Mouse (Mus musculus) liver, embryonic 14.5 days (tissue): ENCODE measurements at regions not wholly inside any gene's neighbourhood (a gene's known extent, or its start where the extent isn't known, plus 50 kb on each side); places are given as distances from the start of the nearest gene placed in this dataset.

Source experiments
- ATAC-seq: fragments of 200-750 bp; cut with Nextera tagmentation; 2 replicates; pipeline ENCODE4 v1.8.0; 2017; ENCODE audit warnings: moderate number of reproducible peaks, mild to moderate bottlenecking, moderate library complexity; ENCODE audit not compliant: insufficient read depth
- DNase-seq, 3 experiments: peaks; one replicate each; pipeline ENCODE4 v3.0.0-alpha.2; 2012 to 2013; ENCODE audit warnings: low read depth in 3 of 3, low spot score in 3 of 3
- H3K27ac ChIP-seq: fragments of 300-500 bp; sonication (generic); 2 replicates; pipeline ENCODE4 v1.5.1; 2014; ENCODE audit warnings: moderate library complexity, mild to moderate bottlenecking, control low read depth, inconsistent platforms
- H3K27me3 ChIP-seq: fragments of 300-500 bp; sonication (generic); 2 replicates; pipeline ENCODE4 v1.6.1; 2014; ENCODE audit warnings: mild to moderate bottlenecking, low read length, moderate library complexity; ENCODE audit not compliant: control insufficient read depth, insufficient read depth
- H3K36me3 ChIP-seq: fragments of 300-500 bp; sonication (generic); replicated peaks from 2 replicates; pipeline ENCODE4 v1.6.1; 2014; ENCODE audit warnings: low read depth; ENCODE audit not compliant: control insufficient read depth, insufficient read depth
- H3K4me1 ChIP-seq, 2 experiments: fragments of 200-500 bp in 1 of 2; fragments of 300-500 bp in 1 of 2; sonication (generic) in 1 of 2; replicated peaks; 2 replicates each; pipeline ENCODE4 v1.6.1; 2012 to 2014; ENCODE audit warnings: antibody characterized with exemption in 1 of 2, inconsistent platforms in 1 of 2, low read length in 1 of 2; ENCODE audit not compliant: control insufficient read depth in 2 of 2, insufficient read depth in 2 of 2
- H3K4me2 ChIP-seq: fragments of 300-500 bp; sonication (generic); 2 replicates; pipeline ENCODE4 v1.6.1; 2014; ENCODE audit warnings: low read depth, mild to moderate bottlenecking, control low read depth, moderate library complexity
- H3K4me3 ChIP-seq, 2 experiments: fragments of 200-500 bp in 1 of 2; fragments of 300-500 bp in 1 of 2; sonication (generic) in 1 of 2; 2 replicates each; pipeline ENCODE4 v1.5.1; 2012 to 2014; ENCODE audit warnings: low read depth in 2 of 2, low read length in 2 of 2, mild to moderate bottlenecking in 2 of 2, control low read depth in 1 of 2, inconsistent platforms in 1 of 2, moderate library complexity in 1 of 2; ENCODE audit not compliant: insufficient read depth in 1 of 2
- H3K9ac ChIP-seq: fragments of 300-500 bp; sonication (generic); replicated peaks from 2 replicates; pipeline ENCODE4 v1.6.1; 2014; ENCODE audit warnings: mild to moderate bottlenecking, control low read depth, moderate library complexity
- H3K9me3 ChIP-seq: fragments of 300-500 bp; sonication (generic); 2 replicates; pipeline ENCODE4 v1.6.1; 2016; ENCODE audit warnings: low read length, mixed read lengths; ENCODE audit not compliant: control insufficient read depth
- CTCF ChIP-seq: IDR thresholded peaks from 2 replicates; pipeline ENCODE4 v1.5.1; 2016; ENCODE audit warnings: antibody characterized with exemption, low read depth, control low read depth
- EP300 ChIP-seq: IDR thresholded peaks from 2 replicates; pipeline ENCODE4 v1.6.1; 2016; ENCODE audit warnings: antibody characterized with exemption, low read depth
- WGBS: fragments of 180-500 bp; shearing (Covaris S2); extraction: QIAGEN DNeasy Blood & Tissue Kit; methylation state at CpG from one replicate; pipeline ENCODE4 v1.1.7; 2014; ENCODE audit not compliant: insufficient replicate concordance; 5-methylcytosine and 5-hydroxymethylcytosine counted together

DNA sequence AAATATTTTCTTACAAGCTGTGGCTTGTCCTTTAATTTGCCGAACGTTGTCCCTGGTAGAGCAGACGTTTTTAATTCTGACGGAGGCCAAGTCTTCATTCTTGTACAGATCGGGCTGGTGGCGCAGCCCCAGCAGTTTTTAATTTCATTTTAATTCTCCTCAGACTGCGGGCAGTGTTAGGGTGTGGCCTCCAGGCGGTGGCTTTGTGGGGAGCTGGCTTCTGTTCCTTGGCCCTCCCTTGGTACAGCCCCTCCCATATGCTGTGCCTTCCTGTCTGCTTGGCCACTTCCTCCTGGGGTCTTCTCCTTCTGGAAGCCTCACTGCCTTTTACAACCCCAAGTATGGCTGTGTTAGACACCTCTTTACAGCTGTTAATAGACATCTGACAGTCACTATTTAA is 189.7 kb upstream of the Zfp507 start:
- Histone ChIP-seq H3K4me3 (no peak overlapping the region), H3K27ac (no peak overlapping the region), H3K36me3 (no peaks in the 10 kb centered on the region), H3K4me2 (no peak overlapping the region), H3K9me3 (no peaks in the 10 kb centered on the region), H3K4me1 (no peaks in the 10 kb centered on the region), H3K9ac (no peak overlapping the region), H3K27me3 (no peaks in the 10 kb centered on the region)
- WGBS: 27% methylated on average over 8 of the region's 8 CpGs
- no peak for TF ChIP-seq CTCF
- no peak for TF ChIP-seq EP300
- DNase-seq: no peak
- ATAC-seq: no peak

DNA sequence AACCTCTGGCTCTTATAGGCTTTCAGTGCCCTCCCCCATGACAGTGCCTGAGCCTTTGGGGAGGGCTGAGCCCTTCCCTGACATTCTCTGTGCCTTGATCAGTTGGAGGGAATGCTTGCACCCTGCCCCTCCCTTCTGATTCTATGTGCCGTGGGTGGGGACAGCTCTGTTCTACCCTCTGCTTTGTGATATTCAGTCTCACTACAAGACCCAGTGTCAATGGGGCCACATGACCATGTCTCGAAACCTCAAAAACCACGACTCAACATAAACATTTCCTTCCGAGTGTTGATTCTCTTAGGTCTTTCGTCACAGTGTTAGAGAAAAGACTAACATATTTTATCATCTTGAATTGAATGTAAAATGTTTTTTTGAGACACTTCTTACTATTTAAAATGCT is 188.3 kb upstream of the Zfp507 start:
- no peak for DNase-seq
- H3K9ac ChIP-seq: no peak overlapping the region

GRCm38 (mm10) chr7:35989456-35989855 is 186.7 kb upstream of the Zfp507 start:
- H3K9me3 ChIP-seq: no peaks in the 10 kb centered on the region
- H3K9ac ChIP-seq: no peak overlapping the region
- WGBS: 67% methylated on average over 8 of the region's 8 CpGs
- no peaks in the 10 kb centered on the region for H3K4me1 ChIP-seq
- H3K4me3 ChIP-seq: no peak overlapping the region
- no peaks in the 10 kb centered on the region for H3K27me3 ChIP-seq
- no peak overlapping the region for H3K4me2 ChIP-seq
- ATAC-seq (no peak), DNase-seq (no peak)
- H3K36me3 ChIP-seq: no peaks in the 10 kb centered on the region
- H3K27ac ChIP-seq: no peak overlapping the region
- no peak for TF ChIP-seq CTCF
- TF ChIP-seq EP300: no peak

More for the DNA sequence above, 188.3 kb upstream of the Zfp507 start:
- Histone ChIP-seq H3K27me3 (no peaks in the 10 kb centered on the region), H3K4me3 (no peak overlapping the region), H3K4me1 (no peaks in the 10 kb centered on the region), H3K9me3 (no peaks in the 10 kb centered on the region), H3K4me2 (no peak overlapping the region), H3K27ac (no peak overlapping the region), H3K36me3 (no peaks in the 10 kb centered on the region)
- ATAC-seq: no peak
- TF ChIP-seq EP300 (no peak), CTCF (no peak)
- WGBS: 9% methylated on average over 5 of the region's 5 CpGs

- no peak for DNase-seq
- WGBS: 72% methylated on average over 13 of the region's 13 CpGs
- TF ChIP-seq EP300: no peak
- no peak for TF ChIP-seq CTCF
Observed at GRCm38 (mm10) chr7:35988449-35989109, 185.8 kb upstream of the Zfp507 start.

DNA sequence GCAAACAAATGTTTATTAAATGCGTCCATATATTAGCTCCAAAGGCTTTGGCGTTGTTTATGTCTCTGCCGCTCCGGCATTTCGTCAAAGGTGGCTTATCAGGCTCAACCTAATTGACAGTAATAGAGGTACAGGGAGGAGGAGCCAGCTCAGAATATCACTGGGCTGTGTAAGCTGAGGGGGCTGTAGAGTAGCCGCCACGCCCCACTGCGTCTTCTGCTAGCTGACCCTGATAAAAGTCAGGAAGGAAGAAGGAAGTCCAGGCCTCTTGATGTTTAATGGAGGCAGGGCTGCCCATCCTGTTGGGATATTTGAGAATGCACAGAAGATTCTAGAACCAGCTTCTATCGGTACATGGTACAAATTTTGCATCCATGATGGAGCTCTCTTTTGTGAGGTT is 175.2 kb upstream of the Zfp507 start:
- Histone ChIP-seq H3K4me1 (no peaks in the 10 kb centered on the region), H3K27ac (no peak overlapping the region), H3K4me2 (no peak overlapping the region), H3K4me3 (no peak overlapping the region), H3K9ac (no peak overlapping the region), H3K9me3 (no peaks in the 10 kb centered on the region), H3K36me3 (no peaks in the 10 kb centered on the region), H3K27me3 (no peaks in the 10 kb centered on the region)
- no peak for ATAC-seq
- TF ChIP-seq EP300: no peak
- no peak for TF ChIP-seq CTCF
- WGBS: 52% methylated on average over 9 of the region's 9 CpGs
- DNase-seq: no peak

More at GRCm38 (mm10) chr7:35988449-35989109, 185.8 kb upstream of the Zfp507 start:
- ATAC-seq: no peak
- Histone ChIP-seq H3K9ac (no peak overlapping the region), H3K9me3 (no peaks in the 10 kb centered on the region), H3K36me3 (no peaks in the 10 kb centered on the region), H3K4me3 (no peak overlapping the region), H3K27me3 (no peaks in the 10 kb centered on the region), H3K27ac (no peak overlapping the region), H3K4me1 (no peaks in the 10 kb centered on the region), H3K4me2 (no peak overlapping the region)
